Mouse (Mus musculus): Measurements from ENCODE around the gene Olfr887. TPM values are rescaled to one million over a fixed set of nuclear protein-coding genes. Genes with fewer than 3 reads are reported as not detected.

The Olfr887 gene
- total RNA-seq (2023): not detected

GRCm38 (mm10) chr9:38083772-38084171 is at the start of gene Olfr887:
Olfr887 (plus strand) TSS chr9:38084072.

GRCm38 (mm10) chr9:38046255-38046654 is 37.6 kb upstream of the Olfr887 start, which contains the start of gene Olfr884:
Olfr884 (plus strand) TSS chr9:38046555.

GRCm38 (mm10) chr9:38061022-38061421 is 22.9 kb upstream of the Olfr887 start, which contains the start of gene Olfr885:
Olfr885 (plus strand) TSS chr9:38061322.

GRCm38 (mm10) chr9:38107828-38108227 is 24.0 kb downstream of the Olfr887 start, which contains the start of gene Olfr888:
Olfr888 (plus strand) TSS chr9:38108128.

DNA sequence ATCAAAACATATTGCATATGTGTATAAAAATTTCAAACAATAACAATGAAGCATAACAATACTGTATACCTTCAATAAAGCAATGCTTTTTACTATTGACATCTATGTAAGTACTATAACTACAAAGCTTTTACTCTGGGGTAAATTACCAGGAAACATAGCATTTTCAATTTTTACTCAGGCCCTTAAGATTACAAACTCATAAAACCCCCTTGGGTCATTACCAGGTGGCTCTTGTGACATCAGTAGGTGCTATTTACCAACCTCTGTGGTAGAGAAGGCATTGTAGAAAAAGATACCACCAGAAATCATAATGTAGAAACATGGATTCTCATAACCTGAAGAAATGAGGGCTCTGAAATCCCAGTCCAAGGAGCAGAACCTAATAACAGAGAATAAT is 31.0 kb downstream of the Olfr887 start, which contains the start of gene Olfr889:
Olfr889 (plus strand) TSS at position 301 of the 400 bp plus-strand sequence.

Other genes with a start within 250 kb of the Olfr887 start
- not detected for gene Olfr877, start 229.8 kb upstream of the Olfr887 start, total RNA-seq (2023)
- gene Olfr145, start 187.3 kb upstream of the Olfr887 start, total RNA-seq (2023): not detected
- gene Olfr878, start 166.2 kb upstream of the Olfr887 start, total RNA-seq (2023): not detected
- not detected for gene Olfr881, start 92.2 kb upstream of the Olfr887 start, total RNA-seq (2023)
- not detected for gene Olfr883, start 58.3 kb upstream of the Olfr887 start, total RNA-seq (2023)
- gene Olfr884, start 37.5 kb upstream of the Olfr887 start, total RNA-seq (2023): not detected
- not detected for gene Olfr885, start 22.8 kb upstream of the Olfr887 start, total RNA-seq (2023)
- gene Olfr888, start 24.1 kb downstream of the Olfr887 start, total RNA-seq (2023): not detected
- not detected for gene Olfr889, start 31.1 kb downstream of the Olfr887 start, total RNA-seq (2023)
- gene Olfr890, start 58.4 kb downstream of the Olfr887 start, total RNA-seq (2023): not detected
- gene Olfr891, start 96.7 kb downstream of the Olfr887 start, total RNA-seq (2023): not detected
- gene Olfr893, start 124.3 kb downstream of the Olfr887 start, total RNA-seq (2023): not detected
- not detected for gene Olfr894, start 134.0 kb downstream of the Olfr887 start, total RNA-seq (2023)
- gene Olfr143, start 168.7 kb downstream of the Olfr887 start, total RNA-seq (2023): not detected
- not detected for gene Olfr895, start 183.8 kb downstream of the Olfr887 start, total RNA-seq (2023)
- not detected for gene Olfr896-ps1, start 207.0 kb downstream of the Olfr887 start, total RNA-seq (2023)
- not detected for gene Olfr25, start 245.0 kb downstream of the Olfr887 start, total RNA-seq (2023)